Mouse (Mus musculus) embryonic facial prominence, embryonic 10.5 days (tissue): ENCODE results near the gene Usf3. TPM values are rescaled to one million over a fixed set of nuclear protein-coding genes. Genes with fewer than 3 reads are reported as not detected.

ENCODE experiments used
- DNase-seq: peaks from one replicate; pipeline ENCODE4 v3.0.0-alpha.2; 2017; ENCODE audit warnings: low spot score
- H3K27ac ChIP-seq: fragments of 300-500 bp; sonication (generic); replicated peaks from 2 replicates; pipeline ENCODE4 v1.5.1; 2016; ENCODE audit warnings: mild to moderate bottlenecking
- H3K27me3 ChIP-seq: fragments of 300-500 bp; sonication (generic); replicated peaks from 2 replicates; pipeline ENCODE4 v1.6.1; 2016; ENCODE audit warnings: low read depth, mild to moderate bottlenecking; ENCODE audit not compliant: poor library complexity, severe bottlenecking
- H3K36me3 ChIP-seq: fragments of 300-500 bp; sonication (generic); replicated peaks from 2 replicates; pipeline ENCODE4 v1.6.1; 2016; ENCODE audit warnings: mild to moderate bottlenecking, moderate library complexity
- H3K4me1 ChIP-seq: fragments of 300-500 bp; sonication (generic); 2 replicates; pipeline ENCODE4 v1.6.1; 2016
- H3K4me3 ChIP-seq: fragments of 300-500 bp; sonication (generic); 2 replicates; pipeline ENCODE4 v1.5.1; 2016; ENCODE audit warnings: mild to moderate bottlenecking, moderate library complexity
- H3K9me3 ChIP-seq: fragments of 300-500 bp; sonication (generic); 2 replicates; pipeline ENCODE4 v1.6.1; 2016; ENCODE audit warnings: mild to moderate bottlenecking
- WGBS: fragments of 180-500 bp; shearing (Covaris S2); methylation state at CpG from one replicate; pipeline ENCODE4 v1.1.7; 2016; 5-methylcytosine and 5-hydroxymethylcytosine counted together
- polyA plus RNA-seq: library from polyadenylated mRNA; unstranded; fragments of >200 nt; fragmentation: Nextera tagmentation; extraction: Ambion mirVana; gene quantifications from 2 replicates; pipeline ENCODE4 v1.2.1, GENCODE M21; 2016

The Usf3 gene
- polyA plus RNA-seq, 1 experiment from 2014 or later: 2.6 TPM

DNA sequence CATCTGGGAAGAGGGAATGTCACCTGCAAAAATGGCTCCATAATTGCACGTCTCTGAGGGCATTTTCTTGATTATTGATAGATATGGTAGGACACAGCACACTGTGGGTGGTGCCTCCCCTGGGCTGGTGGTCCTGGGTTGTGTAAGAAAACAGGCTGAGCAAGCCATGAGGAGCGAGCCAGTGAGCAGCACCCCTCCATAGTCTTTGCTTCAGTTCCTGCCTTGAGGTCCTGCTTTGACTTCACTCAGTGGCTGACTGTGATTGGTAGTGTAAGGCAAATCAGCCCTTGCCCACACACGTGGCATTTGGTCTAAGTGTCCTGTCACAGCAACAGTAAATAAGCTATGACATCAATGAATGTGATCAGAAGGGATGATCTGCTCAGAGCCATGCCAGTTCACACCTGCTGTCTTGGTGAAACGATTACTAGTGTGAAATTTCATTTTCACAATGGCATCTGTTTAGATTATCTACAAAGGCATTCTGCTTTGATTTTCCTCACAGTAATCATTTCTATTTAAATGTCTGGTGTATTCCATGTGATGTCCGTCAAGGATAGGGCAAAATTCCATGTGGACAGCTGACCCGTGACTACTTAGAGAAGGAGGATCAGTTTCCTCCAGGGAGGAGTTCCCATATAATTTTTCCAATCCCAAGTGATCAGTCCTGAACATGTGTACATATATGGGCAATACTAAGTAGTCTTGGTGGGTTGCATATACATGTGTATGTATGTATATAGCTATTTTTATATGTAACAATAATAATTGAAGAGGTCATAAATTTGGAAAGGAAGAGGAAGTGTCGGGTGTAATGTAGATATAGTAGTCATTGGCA lies 81.0 kb downstream of the Usf3 start:
- H3K4me1 ChIP-seq: no peaks in the 10 kb centered on the region
- no peak overlapping the region for H3K4me3 ChIP-seq
- no peak overlapping the region for H3K27ac ChIP-seq
- 85% methylated on average over 7 of the region's 7 CpGs for WGBS
- no peaks in the 10 kb centered on the region for H3K36me3 ChIP-seq
- no peaks in the 10 kb centered on the region for H3K27me3 ChIP-seq
- no peaks in the 10 kb centered on the region for H3K9me3 ChIP-seq
- no peak for DNase-seq

DNA sequence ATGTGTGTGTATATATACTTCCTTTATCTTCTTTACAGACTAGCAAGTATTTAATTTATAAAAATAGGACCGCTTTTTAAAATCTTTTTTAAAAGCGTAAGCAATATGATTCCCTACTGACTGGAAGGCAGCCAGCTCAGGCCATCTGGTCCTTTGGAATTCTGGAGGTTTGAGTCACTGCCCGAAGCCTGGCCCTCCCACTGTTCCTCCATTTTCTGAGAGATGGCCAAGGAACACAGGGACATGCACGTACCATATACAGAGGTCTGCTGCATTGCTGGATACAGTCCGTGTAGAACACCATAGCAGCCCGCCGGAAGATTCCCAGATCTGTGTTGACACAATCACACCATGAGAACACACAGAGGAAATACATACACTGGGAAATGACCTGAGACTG lies 81.7 kb downstream of the Usf3 start:
- no peak overlapping the region for H3K27ac ChIP-seq
- H3K27me3 ChIP-seq: no peaks in the 10 kb centered on the region
- no peaks in the 10 kb centered on the region for H3K9me3 ChIP-seq
- no peak overlapping the region for H3K4me3 ChIP-seq
- H3K4me1 ChIP-seq: no peaks in the 10 kb centered on the region
- no peaks in the 10 kb centered on the region for H3K36me3 ChIP-seq
- DNase-seq: no peak
- WGBS: 89% methylated on average over 7 of the region's 7 CpGs

GRCm38 (mm10) chr16:44257476-44257875 lies 84.4 kb downstream of the Usf3 start:
- H3K27me3 ChIP-seq: no peaks in the 10 kb centered on the region
- no peak overlapping the region for H3K4me3 ChIP-seq
- no peak for DNase-seq
- no peaks in the 10 kb centered on the region for H3K36me3 ChIP-seq
- no peak overlapping the region for H3K27ac ChIP-seq
- H3K9me3 ChIP-seq: no peaks in the 10 kb centered on the region
- no peaks in the 10 kb centered on the region for H3K4me1 ChIP-seq
- WGBS: 88% methylated on average over 3 of the region's 3 CpGs

GRCm38 (mm10) chr16:44264916-44265315 lies 91.9 kb downstream of the Usf3 start:
- Histone ChIP-seq H3K9me3 (no peaks in the 10 kb centered on the region), H3K27me3 (no peaks in the 10 kb centered on the region), H3K36me3 (no peaks in the 10 kb centered on the region), H3K4me1 (no peaks in the 10 kb centered on the region), H3K27ac (no peak overlapping the region), H3K4me3 (no peak overlapping the region)
- DNase-seq: no peak
- 74% methylated on average over 2 of the region's 2 CpGs for WGBS

DNA sequence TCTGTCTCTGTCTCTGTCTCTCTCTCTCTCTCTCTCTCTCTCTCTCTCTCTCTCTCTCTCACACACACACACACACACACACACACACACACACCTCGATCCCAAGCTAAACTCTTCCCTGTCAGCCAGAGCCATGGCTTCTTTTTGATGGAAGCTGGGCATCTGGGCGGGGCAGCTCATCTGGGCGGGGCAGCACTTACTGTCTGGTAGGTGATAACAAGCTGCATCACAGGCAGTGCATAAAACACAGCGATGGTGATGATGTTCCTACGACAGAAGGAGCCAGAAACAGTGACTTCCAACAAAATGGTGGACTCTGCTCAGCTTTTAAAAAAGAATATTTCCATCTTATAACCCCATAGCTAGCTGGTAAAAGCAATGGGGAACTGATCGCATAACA lies 92.5 kb downstream of the Usf3 start:
- H3K4me3 ChIP-seq: no peak overlapping the region
- DNase-seq: no peak
- H3K27me3 ChIP-seq: no peaks in the 10 kb centered on the region
- no peaks in the 10 kb centered on the region for H3K36me3 ChIP-seq
- WGBS: 86% methylated on average over 6 of the region's 6 CpGs
- no peak overlapping the region for H3K27ac ChIP-seq
- no peaks in the 10 kb centered on the region for H3K4me1 ChIP-seq
- H3K9me3 ChIP-seq: no peaks in the 10 kb centered on the region

DNA sequence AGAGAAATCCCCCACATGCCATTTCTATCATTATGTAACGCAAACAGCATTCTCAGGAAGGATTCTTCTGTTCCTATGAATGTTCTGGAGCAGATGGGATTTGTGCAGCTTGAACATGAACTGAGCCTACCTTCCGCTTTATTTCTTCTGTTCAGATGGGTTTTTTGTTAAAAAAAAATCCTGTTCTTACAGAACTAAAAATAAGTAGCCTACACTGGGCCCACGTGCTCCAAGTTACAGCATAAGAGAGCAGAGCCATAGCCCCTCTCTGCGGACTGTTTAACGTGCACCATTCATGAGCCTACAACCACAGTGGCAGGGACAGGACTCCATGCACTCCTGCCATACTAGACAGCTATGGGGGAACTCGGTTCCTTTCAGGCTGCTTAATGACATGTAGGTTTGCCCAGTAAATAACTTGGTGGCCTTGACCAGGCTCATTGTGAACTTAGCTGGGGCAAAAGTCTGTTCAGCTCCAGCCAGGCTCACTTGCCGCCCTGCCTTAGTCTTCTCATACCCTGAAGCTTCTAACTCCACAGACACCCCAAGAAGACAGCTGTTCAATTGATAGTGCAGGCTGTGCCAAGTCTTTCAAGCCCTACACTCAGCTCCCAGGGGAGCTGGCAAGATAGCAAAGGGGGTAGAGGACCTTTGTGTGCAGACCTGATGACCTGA lies 95.6 kb downstream of the Usf3 start:
- Histone ChIP-seq H3K4me1 (no peaks in the 10 kb centered on the region), H3K27ac (no peak overlapping the region), H3K9me3 (no peaks in the 10 kb centered on the region), H3K4me3 (no peak overlapping the region), H3K36me3 (no peaks in the 10 kb centered on the region), H3K27me3 (no peaks in the 10 kb centered on the region)
- WGBS: 92% methylated on average over 7 of the region's 7 CpGs
- DNase-seq: no peak

DNA sequence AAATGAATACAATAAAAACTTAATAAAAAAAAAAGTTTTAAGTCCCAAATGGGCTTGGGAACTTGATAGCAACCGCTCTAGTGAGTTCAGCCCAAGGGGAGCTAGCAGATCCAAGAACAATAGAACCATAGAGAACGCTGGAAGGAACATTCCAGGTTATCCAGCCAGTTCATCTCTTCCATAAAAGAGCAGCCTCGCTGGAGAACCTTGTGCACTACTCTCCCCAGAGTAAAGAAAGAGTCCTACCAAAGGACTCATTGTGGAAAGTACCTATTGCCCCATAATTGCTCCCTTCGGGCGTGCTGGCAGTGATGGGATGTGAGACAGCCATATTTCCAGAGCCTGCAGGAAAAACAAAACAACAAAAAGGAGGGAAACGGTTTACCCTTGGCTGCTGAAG lies 96.5 kb downstream of the Usf3 start:
- no peak for DNase-seq
- H3K27ac ChIP-seq: no peak overlapping the region
- no peaks in the 10 kb centered on the region for H3K9me3 ChIP-seq
- no peaks in the 10 kb centered on the region for H3K27me3 ChIP-seq
- WGBS: 68% methylated on average over 6 of the region's 6 CpGs
- no peak overlapping the region for H3K4me3 ChIP-seq
- H3K4me1 ChIP-seq: no peaks in the 10 kb centered on the region
- H3K36me3 ChIP-seq: no peaks in the 10 kb centered on the region

GRCm38 (mm10) chr16:44270606-44271005 lies 97.6 kb downstream of the Usf3 start:
- Histone ChIP-seq H3K27ac (no peak overlapping the region), H3K9me3 (no peaks in the 10 kb centered on the region), H3K4me1 (no peaks in the 10 kb centered on the region), H3K36me3 (no peaks in the 10 kb centered on the region), H3K27me3 (no peaks in the 10 kb centered on the region), H3K4me3 (no peak overlapping the region)
- DNase-seq: no peak
- WGBS: 86% methylated on average over 5 of the region's 5 CpGs

- H3K4me1 ChIP-seq: no peaks in the 10 kb centered on the region
- no peak for DNase-seq
- no peaks in the 10 kb centered on the region for H3K9me3 ChIP-seq
- no peaks in the 10 kb centered on the region for H3K36me3 ChIP-seq
- H3K27me3 ChIP-seq: no peaks in the 10 kb centered on the region
- H3K4me3 ChIP-seq: no peak overlapping the region
- no peak overlapping the region for H3K27ac ChIP-seq
- 79% methylated on average over 9 of the region's 9 CpGs for WGBS
These were observed 98.5 kb downstream of the Usf3 start for GRCm38 (mm10) chr16:44271371-44272038.

Other genes starting within 250 kb of the Usf3 start
- 36.0 and 37.4 TPM in 2 replicates for gene Qtrt2, start 246.4 kb upstream of the Usf3 start, polyA plus RNA-seq
- gene Zdhhc23, start 193.5 kb upstream of the Usf3 start, polyA plus RNA-seq: 0.50 and 0.59 TPM in 2 replicates
- 3.3 and 3.8 TPM in 2 replicates for gene Gramd1c, start 109.9 kb upstream of the Usf3 start, polyA plus RNA-seq
- gene Atp6v1a, start 33.5 kb upstream of the Usf3 start, polyA plus RNA-seq: 40.5 and 42.8 TPM in 2 replicates
- 133 and 135 TPM in 2 replicates for gene Naa50, start 33.4 kb upstream of the Usf3 start, polyA plus RNA-seq
- gene Sidt1, start 159.9 kb downstream of the Usf3 start, polyA plus RNA-seq: 0.21 and 0.29 TPM in 2 replicates
- 33.9 and 34.5 TPM in 2 replicates for gene Spice1, start 173.9 kb downstream of the Usf3 start, polyA plus RNA-seq
- 0.76 and 0.84 TPM in 2 replicates for gene Cfap44, start 221.6 kb downstream of the Usf3 start, polyA plus RNA-seq